Mouse (Mus musculus): ENCODE results near the gene Fthl17e.
A peak's percentile ranks its signal among the peaks of the same experiment; 100 is the strongest.
"Not testable (repeated sequence)": the region's sequence is repeated elsewhere in the genome, so short reads cannot be mapped to it uniquely, and the experiment has no call there.

The Fthl17e gene

DNA sequence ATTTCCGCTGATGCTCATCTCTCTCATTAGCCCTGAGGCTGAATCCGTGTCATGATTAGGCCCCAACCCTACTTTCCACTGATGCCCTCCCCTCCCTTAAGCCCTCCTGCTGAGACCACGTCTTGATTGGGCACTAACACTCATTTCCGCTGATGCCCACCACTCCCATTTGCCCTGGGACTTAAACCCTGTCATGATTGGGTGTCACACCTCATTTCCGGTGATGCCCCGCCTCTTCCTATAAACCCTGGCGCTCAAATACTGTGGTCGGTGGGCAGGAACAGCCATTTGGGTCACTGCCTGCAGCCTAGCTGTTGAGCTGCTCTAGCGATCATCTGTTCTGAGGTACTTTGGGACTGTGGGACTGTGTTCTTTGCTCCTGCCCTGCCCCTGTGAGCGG, at the start of gene Fthl17e:
Fthl17e (plus strand) TSS at position 301 of the 400 bp plus-strand sequence.
- DNase-seq (ENCODE audit: low spot score in 2 of 2) = not testable (repeated sequence)

DNA sequence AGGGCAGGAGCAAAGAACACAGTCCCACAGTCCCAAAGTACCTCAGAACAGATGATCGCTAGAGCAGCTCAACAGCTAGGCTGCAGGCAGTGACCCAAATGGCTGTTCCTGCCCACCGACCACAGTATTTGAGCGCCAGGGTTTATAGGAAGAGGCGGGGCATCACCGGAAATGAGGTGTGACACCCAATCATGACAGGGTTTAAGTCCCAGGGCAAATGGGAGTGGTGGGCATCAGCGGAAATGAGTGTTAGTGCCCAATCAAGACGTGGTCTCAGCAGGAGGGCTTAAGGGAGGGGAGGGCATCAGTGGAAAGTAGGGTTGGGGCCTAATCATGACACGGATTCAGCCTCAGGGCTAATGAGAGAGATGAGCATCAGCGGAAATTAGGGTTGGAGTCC, 46.6 kb upstream of the Fthl17e start, which contains the start of gene Fthl17d:
Fthl17d (minus strand) TSS at position 101 of the 400 bp plus-strand sequence.
- DNase-seq (ENCODE audit: low spot score in 2 of 2) = not testable (repeated sequence)

DNA sequence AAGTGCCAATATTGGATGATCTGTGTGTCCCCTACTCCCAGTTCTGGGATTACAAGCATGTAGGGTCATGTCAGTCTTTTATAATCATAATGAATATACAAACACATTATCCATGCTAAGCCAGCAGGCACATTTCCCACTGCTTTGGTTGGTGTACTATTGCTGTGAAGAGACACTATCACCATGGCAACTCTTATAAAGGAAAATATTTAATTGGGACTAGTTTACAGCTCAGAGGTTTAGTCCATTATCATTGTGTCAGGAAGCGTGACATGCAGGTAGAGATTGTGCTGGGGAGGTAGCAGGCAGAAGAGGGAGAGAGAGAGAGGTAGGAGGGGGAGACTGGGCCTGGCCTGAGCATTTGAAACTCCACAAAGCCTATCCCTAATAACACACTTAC, 17.2 kb upstream of the Fthl17e start:
- DNase-seq (ENCODE audit: low spot score in 2 of 2) = no peak

DNA sequence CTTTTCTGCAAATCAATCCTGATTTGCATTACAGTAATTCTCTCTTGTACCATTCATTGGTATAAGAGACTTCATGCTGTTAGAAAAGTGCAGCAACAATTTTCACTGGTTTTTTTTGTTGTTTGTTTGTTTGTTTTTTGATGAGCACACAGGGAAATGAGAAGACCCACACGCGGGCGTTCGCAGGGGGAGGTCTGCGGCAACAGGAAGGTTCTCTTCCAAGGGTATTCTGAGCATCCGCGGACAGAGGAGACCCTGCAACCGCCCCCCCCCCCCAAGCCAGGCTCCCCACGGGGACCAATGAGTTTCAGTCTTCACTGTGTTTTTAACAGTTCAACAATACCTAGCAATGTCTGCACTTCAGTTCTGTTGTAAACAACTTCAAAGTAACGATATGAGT, 13.8 kb upstream of the Fthl17e start:
- no peak for DNase-seq (ENCODE audit: low spot score in 2 of 2)

DNA sequence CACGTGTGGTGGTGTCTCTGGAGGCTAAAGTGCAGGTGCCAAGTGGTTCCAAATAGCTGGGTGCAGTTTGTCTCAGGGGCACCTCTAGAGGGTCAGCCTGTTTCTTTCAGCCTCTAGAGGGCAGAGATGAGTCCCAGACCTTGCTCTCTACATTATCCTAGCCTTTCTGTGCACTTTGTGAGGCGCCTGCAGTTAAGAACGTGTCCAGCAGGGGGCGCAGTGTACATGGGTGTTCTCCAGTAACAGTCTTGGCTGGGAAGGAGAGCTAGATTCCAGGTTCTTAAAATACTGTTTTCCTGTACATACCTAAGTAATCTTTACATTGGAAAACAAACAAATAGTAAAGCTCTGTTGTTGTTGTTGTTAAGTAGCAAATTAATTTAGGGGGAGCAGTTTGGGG, 8.3 kb downstream of the Fthl17e start:
- DNase-seq (ENCODE audit: low spot score in 2 of 2) = peak in 1 of 2 experiments; percentile 2

DNA sequence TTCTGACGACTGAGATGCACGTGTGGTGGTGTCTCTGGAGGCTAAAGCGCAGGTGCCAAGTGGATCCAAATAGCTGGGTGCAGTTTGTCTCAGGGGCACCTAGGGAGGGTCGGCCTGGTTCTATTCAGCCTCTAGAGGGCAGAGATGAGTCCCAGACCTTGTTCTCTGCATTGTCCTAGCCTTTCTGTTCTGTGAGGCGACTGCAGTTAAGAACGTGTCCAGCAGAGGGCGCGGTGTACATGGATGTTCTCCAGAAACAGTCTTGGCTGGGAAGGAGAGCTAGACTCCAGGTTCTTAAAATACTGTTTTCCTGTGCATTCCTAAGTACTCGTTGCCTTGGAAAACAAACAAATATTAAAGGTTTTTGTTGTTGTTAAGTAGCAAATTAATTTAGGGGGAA, 27.7 kb downstream of the Fthl17e start:
- DNase-seq (ENCODE audit: low spot score in 2 of 2) = peak; percentile 23 to 25

DNA sequence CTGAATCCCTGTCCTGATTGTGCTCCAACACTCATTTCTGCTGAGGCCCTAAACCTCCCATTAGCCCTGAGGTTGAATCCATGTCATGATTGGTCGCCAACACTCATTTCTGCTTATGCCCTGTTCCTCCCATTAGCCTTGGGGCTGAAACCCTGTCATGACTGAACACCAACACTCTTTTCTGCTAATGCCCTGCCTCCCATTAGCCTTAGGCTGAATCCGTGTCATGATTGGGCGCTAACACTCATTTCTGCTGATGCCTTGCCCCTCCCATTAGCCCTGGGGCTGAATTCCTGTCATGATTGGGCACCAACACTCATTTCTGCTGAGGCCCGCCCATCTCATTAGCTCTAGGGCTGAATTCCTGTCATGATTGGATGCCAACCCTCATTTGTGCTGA, 28.8 kb downstream of the Fthl17e start:
- DNase-seq (ENCODE audit: low spot score in 2 of 2) = no peak

DNA sequence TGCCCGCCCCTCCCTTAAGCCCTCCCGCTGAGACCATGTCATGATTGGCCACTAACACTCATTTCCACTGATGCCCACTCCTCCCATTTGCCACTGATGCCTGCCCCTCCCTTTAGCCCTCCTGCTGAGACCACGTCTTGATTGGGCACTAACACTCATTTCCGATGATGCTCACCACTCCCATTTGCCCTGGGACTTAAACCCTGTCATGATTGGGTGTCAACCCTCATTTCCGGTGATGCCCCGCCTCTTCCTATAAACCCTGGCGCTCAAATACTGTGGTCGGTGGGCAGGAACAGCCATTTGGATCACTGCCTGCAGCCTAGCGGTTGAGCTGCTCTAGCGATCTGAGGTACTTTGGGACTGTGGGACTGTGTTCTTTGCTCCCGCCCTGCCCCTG, 29.4 kb downstream of the Fthl17e start, which contains the start of gene Fthl17f:
Fthl17f (plus strand) TSS at position 301 of the 400 bp plus-strand sequence.
- not testable (repeated sequence) for DNase-seq (ENCODE audit: low spot score in 2 of 2)

DNA sequence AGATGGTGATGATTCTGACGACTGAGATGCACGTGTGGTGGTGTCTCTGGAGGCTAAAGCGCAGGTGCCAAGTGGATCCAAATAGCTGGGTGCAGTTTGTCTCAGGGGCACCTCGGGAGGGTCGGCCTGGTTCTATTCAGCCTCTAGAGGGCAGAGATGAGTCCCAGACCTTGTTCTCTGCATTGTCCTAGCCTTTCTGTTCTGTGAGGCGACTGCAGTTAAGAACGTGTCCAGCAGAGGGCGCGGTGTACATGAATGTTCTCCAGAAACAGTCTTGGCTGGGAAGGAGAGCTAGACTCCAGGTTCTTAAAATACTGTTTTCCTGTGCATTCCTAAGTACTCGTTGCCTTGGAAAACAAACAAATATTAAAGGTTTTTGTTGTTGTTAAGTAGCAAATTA, 44.4 kb downstream of the Fthl17e start:
- DNase-seq (ENCODE audit: low spot score in 2 of 2) = peak in 1 of 2 experiments; percentile 56
